Mouse (Mus musculus) cerebellum, postnatal 4 days (tissue): ENCODE measurements around the gene Tnxb.

Experiments
- DNase-seq, 2 experiments: peaks; one replicate each; pipeline ENCODE4 v3.0.0; 2022; ENCODE audit warnings: low spot score in 2 of 2, mixed read lengths in 1 of 2

Tnxb gene

DNA sequence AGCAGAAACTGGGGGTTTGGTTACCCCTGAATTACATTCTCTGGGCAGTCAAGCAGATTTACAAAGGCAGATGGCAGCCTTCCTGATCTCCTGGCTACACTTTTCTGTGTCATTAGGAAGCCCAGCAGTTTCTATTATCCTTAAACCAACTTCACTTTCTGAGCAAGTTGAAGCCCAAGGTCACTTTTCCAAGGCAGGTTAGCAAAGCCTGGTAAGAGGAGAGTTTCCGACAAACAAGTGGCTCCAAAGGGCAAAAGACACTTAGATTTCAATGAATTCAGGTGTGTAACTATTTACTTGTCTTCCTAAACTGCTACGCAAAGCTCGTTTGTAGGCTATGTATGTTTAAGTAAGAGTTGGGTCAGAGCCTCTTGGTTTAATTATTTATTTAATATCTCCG, 27.0 kb upstream of the Tnxb start:
- no peak for DNase-seq

DNA sequence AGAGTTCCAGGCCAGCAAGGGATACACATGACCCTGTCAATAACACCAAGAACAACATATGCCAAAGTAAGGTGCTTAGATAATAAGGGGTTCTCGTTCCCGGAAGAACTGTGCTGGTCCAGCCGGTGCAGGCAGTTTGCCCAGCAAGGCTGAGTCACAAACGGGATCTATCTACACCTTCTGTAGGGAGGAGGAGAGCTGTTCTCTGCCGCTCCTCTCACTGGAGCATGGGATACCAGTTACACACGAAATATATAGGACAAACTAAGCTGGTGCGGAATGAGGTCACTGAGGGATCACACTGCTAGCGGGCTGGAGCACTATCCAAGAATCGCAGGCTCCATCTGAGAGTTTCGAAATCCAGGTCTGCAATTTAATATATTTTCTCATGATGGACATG, 26.4 kb upstream of the Tnxb start:
- DNase-seq, result no peak

DNA sequence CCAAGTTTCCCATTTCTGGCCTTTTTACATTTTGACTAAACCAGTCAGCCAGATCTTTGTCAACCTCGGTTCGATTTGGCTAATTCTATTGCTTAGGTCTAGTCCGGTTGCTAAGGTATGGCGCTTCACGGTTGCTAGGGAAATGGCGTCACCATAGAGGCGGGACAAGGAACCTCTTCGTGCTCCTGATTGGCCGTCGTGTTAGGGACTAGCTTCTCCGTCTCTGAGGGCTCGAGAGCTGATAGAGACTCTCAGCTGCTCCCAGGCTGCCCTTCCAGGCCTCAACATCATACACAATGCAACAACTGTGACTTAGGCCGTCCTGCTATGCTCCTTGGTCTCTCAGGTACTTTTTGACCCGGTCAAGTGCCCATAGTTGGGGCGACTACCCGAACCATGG, 25.7 kb upstream of the Tnxb start, which contains the start of gene Fkbpl:
Gene Fkbpl, plus strand, starts transcription at position 157 of the 400 bp plus-strand sequence.
- peak; percentile 90 to 94 for DNase-seq

DNA sequence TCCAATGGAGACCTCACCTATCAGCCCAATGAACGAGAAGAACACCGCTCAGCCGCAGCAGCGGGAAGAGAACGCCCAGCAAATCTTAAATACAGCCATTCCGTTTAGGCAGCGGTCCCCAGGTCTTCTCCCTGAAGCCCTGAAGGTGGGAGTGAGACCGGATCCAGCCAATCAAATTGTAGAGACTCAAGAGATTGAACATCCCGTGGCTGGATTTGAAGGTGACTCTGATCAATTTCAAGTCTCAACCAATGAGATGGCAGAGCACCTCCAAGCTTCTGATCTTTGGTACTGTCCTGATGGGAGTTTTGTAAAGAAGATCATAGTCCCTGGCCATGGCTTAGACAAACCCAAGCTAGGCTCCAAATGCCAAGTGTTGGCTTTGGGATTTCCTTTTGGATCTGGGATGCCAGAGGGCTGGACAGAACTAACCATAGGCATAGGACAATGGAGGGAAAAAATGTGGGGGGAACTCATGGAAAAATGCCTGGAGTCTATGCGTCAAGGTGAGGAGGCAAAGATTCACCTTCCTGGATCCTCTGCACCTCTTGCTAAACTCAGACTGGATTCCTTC, 25.0 kb upstream of the Tnxb start:
- DNase-seq, result no peak

DNA sequence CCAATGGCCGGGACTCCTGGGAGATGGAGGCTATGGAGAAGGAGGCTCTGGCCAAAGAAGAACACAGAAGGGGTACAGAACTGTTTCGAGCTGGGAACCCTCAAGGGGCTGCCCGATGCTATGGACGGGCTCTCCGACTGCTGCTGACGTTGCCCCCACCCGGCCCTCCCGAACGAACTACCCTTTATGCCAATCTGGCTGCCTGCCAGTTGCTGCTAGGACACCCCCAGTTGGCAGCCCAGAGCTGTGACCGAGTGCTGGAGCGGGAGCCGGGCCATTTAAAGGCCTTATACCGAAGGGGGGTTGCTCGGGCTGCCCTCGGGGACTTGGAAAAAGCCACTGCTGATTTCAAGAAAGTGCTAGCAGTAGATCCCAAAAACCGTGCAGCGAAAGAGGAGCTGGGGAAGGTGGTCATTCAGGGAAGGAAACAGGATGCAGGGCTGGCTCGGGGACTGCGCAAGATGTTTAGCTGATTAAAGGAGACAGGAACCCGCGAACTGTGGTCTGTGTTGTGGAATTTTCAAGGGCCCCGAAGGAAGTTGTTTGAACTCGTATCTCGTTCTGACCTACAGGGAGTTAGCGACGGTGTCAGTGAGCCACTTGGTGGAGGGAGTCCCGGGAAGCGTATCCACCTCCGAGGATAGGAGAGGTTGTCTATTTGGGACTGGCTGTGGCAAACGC, 24.4 kb upstream of the Tnxb start:
- no peak for DNase-seq

DNA sequence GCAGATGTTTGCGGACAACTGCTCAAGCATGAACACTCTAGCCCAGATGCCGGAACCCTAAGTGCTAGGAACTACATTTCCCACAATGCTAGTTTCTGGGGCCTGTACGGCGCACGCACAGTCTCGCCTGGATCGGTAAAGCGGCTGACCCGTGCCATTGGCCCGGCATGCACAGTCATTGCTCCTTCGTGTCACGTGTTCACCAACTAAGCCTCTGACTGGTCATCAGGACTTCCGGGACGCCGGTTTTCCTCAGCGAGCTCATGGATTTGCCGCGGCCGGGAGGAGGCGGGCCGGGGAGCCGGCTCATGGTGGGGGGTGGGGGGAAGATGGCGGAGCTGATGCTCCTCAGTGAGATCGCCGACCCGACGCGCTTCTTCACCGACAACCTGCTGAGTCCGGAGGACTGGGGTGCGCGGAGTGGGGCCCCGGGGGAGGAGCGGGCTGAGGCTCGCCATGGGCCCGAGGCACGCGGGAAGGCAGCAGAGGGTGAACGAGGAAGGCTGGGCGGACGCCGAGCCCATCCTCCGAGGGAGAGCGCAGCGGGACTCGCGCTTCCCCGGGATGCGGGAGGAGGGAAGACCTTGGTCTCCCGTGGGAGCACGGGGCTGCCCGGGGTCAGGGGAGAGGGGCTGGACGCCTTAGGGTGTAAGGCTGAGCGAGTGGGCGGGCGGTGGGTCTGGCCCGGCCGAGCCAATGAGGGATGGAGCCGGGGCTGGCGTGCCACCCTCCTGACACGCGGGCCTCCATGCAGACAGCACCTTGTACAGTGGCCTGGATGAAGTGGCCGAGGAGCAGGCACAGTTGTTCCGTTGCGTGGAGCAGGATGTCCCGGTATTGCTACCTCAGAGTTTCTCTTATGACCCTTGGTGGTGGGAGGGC, 23.2 kb upstream of the Tnxb start, which contains the start of gene Atf6b:
Gene Atf6b, plus strand, starts transcription at position 241 of the 882 bp plus-strand sequence.
- DNase-seq, result peak; percentile 81 to 91

DNA sequence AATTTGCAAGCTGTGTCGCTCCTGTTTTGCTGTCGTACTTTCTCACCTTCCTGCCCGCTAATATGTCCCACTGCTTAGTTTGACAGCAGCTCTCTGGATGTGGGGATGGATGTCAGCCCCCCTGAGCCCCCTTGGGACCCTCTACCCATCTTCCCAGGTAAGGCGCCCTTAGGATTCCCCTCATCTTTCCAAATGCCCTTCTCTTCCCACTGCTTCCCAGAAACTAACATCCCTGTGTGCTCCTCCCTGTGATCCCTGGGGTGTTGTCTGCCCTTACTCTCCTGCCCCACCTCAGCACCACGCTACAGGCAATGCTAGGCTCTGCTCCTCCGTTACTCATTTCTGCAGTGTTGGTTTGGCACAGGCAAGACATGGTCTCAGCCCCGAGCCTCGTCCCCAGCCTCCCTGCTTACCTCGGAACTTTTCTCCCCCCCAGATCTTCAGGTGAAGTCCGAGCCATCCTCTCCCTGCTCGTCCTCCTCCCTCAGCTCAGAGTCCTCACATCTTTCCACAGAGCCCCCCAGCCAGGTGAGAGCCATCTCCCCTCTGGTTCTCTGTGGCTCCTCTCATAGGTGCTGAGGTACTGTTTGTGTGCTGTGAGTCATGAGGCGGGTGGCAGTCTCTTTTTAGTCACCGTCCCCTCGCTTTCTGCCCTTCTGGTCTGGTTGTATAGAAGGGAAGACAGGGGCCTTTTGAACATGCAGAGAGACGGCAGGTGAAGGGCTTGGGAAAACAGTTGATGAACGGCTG, 22.0 kb upstream of the Tnxb start:
- no peak for DNase-seq

DNA sequence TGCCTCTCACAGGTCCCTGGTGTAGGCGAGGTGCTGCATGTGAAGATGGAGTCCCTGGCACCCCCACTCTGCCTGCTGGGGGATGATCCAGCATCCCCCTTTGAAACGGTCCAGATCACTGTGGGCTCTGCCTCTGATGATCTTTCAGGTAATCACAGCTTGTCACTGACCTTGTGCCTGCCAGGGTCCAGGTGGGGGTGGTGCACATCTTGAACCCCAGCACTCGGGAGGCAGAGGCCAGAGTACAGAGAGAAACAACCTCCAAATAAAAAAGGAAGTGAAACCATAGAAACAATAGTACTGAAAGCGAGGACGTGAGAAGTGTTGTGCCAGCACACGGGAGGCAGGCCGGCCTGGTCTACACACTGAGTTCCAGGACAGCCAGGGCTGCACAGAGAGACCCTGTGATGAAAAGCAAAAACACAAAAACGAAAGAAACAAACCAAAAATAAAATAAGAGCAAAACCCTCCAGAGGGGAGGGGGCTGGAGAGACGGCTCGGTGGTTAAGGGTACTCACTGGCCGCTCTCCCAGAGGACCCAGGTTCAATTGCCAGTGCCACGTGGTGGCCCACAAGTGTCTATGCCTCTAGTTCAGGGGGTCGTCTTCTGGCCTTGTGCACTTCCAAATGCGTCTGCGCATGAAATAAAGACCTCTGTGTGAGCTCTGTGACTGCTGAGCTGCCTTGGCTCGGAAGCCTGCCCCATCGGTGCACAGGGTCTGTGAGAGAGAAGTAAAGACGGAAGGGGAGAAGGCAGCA, 21.1 kb upstream of the Tnxb start:
- DNase-seq, result no peak

DNA sequence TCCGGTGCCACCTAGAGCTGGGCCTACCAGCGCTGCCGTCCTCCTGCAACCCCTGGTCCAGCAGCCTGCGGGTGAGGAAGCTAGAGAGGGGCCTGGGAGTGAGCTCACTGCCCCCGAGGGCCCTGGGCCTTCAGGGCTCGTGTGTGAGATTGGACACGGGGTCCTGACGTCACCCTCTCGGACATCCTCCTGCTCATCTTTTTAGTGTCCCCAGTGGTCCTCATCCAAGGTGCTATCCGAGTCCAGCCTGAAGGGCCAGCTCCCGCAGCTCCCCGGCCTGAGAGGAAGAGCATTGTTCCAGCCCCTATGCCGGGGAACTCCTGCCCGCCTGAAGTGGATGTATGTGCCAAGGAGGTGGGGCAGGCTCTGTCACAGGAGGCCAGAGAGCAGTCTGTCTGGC, 19.6 kb upstream of the Tnxb start:
- no peak for DNase-seq

DNA sequence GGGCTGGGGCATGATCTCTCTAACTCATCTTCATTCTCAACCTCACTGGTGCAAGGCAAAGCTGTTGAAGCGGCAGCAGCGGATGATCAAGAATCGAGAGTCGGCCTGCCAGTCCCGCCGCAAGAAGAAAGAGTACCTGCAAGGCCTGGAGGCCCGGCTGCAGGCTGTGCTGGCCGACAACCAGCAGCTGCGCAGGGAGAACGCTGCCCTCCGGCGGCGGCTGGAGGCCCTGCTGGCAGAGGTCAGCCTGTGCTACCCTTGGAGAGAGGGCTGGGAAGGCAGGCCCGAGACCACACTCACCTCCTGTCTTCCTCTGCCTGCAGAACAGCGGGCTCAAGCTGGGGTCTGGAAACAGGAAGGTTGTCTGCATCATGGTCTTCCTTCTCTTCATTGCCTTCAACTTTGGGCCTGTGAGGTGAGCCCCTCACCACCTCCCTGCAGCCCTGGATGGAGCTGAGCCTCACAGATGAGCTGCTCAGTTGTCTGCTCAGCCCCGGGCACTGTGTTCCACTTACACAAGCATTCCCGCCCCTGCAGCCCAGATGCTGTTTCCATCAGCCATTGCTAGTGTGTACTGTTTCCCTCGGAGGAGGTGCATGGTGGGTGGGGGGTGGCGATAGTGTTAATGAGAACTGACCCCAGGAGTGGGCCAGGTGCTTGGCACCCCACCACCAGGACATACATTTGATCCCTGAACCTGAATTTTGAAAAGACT, 18.7 kb upstream of the Tnxb start:
- DNase-seq, result no peak

DNA sequence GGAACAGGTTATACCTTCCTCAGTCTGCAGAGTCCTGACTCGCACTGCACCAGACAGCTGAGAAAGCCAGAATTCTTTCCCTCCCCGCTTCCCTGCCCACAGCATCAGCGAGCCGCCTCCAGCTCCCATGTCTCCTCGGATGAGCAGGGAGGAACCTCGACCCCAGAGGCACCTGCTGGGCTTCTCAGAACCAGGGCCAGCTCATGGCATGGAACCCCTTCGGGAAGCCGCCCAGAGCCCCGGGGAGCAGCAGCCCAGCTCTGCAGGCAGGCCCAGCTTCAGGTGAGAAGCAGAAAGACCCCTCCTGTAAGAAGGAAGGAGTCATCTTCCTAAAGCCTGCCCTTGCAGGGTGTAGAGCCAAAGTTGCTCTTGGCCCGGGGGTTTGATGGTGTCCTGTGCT, 17.8 kb upstream of the Tnxb start:
- DNase-seq, result no peak

DNA sequence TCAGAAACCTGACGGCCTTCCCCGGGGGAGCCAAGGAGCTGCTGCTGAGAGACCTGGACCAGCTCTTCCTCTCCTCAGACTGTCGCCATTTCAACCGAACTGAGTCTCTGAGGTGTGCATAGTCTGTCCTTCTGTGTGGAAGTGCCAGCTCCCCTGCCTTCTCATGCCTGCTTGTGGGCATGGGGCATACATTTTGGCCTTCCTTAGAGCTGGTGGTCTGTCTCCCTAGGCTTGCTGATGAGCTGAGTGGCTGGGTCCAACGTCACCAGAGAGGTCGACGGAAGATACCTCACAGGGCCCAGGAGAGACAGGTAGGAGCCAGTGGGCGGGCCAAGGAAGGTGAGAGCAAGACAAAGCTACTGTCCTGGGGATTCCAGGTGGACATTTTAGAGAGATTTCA, 17.4 kb upstream of the Tnxb start:
- no peak for DNase-seq

DNA sequence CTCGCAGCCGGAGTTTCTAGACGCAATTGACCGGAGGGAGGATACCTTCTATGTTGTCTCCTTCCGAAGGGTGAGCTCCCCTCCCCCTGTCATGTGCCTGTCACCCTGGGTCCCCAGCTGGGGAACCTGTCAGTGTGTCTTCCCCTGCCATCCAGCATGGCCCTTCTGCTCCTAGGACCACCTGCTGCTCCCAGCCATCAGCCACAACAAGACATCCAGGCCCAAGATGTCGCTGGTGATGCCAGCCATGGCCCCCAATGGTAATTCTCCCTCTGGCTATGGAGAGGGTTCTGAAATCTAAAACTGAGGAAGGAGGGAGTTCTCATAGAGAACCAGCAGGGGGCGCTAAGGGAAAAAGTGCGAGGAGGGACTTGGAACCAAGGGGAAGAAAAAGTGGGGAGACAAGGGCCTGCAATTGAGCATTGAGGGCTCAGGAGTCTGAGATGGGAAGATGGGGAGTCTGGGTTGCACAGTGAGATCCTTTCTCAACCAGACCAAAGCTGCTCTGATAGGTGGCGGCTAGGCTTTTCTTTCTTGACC, 16.5 kb upstream of the Tnxb start:
- DNase-seq, result no peak

DNA sequence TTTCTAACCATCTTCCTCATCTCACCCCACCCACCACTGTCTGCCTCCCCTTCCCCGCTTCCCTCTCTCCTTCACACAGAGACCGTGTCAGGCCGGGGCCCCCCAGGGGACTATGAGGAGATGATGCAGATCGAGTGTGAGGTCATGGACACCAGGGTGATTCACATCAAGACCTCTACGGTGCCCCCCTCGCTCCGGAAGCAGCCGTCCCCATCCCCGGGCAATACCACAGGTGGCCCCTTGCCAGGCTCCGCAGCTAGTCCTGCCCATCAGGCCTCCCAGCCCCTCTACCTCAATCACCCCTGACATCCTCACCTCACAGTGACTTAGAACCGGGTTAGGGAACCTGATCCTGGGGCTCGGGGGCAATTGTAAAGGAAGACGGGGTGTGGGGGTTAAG, 15.9 kb upstream of the Tnxb start:
- DNase-seq, result no peak

DNA sequence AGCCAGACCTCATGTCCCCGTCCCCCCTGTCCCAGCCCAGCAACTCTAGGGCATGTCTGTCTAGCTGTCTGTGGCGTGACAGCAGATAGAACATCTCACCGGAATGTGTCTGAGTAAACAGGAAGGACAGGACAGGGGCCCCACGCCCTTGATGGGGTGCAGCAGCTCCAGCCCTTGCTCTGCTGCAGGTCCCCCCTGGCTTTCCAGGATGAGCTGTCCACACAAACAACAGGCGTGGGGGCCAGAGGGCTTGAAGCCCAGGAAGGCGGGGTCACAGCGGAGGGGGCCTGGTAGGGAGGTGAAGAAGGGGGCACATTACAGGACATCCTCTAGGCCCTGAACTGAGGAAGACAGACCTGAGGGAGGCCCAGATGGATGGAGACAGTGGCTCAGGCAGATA, 15.2 kb upstream of the Tnxb start:
- no peak for DNase-seq

DNA sequence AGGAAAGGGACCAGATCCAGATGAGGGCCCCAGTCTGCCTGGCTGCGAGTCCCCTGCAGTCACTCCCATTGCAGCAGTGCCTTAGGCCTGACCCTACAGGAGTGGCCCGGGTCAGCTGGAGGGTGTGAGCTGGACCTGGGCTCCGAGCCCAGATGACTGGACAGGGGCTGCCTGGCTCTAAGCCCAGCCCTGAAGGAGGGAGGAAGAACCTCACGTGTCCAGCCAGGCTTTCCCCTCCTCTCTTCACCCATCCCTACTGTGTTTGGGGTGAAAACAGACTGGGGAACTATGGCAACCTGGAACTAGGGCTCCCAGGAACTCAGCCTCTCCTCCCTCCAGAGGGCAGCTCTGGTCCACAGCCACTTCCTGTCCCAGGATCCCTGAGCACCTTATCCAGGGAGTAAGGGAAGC, 14.7 kb upstream of the Tnxb start:
- DNase-seq, result no peak

DNA sequence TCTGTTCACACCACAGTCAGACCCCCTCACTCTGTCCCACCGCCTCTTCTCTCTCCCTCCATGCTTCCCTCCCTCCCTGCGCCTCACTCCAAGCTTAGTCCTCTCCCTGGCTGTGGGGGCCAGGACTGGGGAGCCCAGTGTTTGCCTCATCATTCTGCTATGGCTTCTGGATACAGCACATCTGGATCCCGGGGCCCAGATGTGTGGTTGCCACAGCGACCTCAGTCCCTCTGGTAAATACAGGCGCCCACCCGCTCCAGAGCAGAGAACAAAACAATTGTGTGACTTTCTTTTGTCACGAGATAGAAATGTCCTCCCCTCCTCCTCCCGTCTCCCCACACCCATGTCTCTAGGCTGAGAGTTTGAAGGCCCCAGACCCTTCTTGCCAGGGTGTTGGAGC, 13.7 kb upstream of the Tnxb start:
- DNase-seq, result no peak

DNA sequence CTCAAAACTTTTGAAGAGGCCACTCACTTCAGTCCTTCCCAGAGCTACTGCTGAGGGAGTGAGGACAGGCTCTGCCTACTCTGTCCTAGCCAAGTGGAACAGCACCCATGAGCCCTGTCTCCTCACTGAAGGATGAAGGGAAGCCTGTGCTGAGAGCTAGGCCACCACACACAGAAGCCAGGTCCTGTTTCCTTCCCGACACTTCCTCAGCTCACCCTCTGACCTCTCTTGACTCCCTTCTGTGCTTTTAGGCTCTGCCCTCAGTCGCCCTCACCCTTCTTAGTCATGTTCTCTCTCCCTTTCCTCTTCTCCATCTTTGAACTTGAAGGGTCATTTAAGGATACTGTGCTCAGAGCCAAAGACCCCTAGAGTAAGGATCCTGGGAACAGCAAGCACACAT, 13.1 kb upstream of the Tnxb start:
- DNase-seq, result no peak

DNA sequence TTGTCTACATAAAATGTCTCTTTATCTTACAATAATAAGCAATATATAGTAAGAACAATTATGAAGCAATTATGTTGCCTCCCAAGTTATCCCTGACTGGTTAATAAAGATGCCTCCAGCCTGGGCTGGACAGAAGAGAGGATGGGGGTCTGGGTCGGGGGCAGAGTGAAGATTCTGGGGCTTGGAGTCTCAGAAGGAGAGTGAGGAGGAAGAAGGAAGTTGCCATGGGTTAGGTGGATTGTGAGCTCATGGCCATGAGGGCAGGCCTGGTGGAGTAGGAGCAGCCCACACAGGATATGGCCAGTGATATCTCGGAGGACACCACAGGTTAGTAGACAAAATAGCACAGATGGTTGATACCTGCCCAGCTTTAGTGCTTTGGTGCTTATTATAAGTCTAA, 12.2 kb upstream of the Tnxb start:
- no peak for DNase-seq

DNA sequence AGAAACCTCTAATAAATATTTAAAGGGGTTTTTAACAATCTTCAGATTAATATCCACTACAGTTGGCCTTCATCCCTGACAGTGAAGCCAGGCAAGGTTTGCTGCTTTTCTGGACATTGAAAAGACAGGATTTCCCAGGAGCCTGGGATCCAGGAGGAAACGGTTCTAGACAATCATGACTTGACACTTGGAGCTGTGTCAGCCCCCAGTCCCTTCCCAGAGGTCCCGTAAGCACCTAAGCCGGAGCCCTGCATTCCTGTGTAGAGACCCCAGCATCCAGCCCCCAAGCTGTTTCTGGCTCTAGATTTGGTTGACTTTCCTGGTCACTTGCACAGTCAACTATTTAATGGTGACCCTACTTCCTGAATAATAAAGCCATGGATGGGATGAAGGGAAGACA, 11.7 kb upstream of the Tnxb start:
- no peak for DNase-seq
